Mouse (Mus musculus) lung, postnatal 14 days (tissue): Measurements from ENCODE around the gene Prickle2.

Experiments
- DNase-seq: peaks from one replicate; pipeline ENCODE4 v3.0.0; 2021

The Prickle2 gene

DNA sequence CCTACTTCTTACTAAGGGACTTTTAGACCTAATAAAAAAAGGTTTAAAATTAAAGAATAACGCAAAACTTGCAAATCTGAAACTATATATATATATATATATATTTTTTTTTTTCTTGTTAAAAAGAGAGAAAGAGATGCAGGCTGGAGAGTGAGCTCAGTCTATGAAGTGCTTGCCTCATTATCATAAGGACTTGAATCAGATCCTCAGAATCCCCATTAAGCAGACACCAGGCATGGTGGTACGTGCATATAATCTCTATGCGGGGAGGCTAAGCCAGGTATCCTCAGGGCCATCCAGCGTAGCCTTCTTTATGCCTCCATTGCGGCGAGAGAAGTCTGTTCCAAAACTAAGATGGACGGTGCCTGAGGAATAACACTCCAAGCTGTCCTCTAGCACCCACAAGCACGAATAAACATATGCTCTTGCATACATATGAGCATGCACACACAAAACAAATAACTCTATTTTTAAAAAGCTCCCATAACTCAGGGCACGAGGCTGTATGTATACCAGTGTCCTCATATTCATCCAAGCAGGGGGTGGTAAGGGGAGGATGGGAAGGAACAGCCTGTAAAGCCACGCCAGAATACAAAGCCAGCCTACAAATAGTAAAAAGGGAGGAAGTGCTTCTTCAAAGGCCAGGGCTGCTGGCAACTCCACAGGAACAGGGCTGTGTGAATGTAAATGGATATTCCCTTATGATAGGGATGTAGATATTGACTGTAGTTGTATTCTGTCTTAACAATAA, 358.5 kb downstream of the Prickle2 start:
- DNase-seq: no peak

DNA sequence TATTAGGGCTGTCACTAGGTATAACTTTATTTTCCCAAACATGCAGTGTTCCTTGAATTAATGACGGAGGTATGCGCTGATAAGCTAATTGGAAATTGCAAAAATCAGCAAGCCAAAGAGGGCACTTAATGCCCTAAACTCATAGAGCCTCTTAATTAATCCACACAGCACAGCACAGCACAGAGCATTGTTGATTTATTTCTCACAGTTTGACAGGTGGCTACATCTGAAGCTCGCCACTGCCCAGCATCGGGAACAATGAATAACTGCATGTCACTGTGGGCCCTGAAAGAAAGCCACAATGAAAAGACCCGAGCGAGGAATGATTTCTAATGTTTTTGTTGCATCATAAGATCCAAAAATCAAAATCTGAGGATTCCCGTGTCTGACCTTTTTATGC, 359.2 kb downstream of the Prickle2 start:
- DNase-seq: no peak

DNA sequence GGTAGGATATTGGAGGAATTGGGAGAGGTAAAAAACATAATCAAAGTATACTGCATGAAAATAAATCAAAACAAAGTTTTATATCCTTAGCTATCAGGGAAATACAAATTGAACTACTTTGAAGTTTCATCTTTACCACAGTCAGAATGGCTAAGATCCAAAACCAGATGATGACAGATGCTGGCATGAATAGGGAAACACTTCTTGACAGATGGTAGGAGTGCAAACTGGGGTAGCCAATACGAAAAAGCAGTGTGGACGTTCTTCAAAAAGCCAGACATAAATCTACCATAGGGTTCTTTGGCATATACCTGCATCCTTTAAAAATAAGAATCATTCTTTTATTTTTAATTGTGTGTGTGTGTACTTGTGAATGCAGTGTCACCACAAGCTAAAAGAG, 360.8 kb downstream of the Prickle2 start:
- DNase-seq: no peak

DNA sequence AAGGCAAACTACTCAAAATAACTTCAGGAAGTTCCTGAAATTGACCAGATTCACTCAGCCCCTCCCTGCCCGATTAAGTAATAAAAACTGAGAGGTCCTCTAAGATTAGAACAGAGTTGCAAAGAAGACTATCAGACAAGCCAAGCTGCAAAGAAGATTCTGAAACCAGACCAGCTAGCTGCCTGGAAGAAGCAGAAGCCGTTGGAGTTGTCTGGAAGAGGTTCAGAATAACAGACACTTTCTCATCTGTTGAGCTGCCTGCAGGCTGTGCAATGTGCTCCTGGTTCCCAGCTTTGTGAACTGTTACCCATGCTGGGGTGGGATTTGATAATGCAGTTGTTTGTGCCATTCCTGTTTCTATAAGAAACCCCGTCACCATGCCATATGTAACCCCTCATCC, 361.4 kb downstream of the Prickle2 start:
- no peak for DNase-seq
